Comparison of ENCODE assay signal across 17 mouse cellular contexts in genomic region chr4:16414178-16414892, GRCm38 (mm10).
"Had no signal": no experiment of that assay in that cellular context is flagged by ENCODE, and none has a peak within 500 bp of the region (broad histone marks: within the 10 kb centered on the region; RNA-seq: fewer than 3 reads in every experiment).

No protein-coding gene starts in this region.

- H3K27ac ChIP-seq: lung, embryonic 15.5 days; macrophage; midbrain, embryonic 13.5 days; midbrain, embryonic 15.5 days; neural tube, embryonic 12.5 days; stomach, embryonic 15.5 days; stomach, postnatal 0 days had no signal

- H3K4me1 ChIP-seq: lung, embryonic 15.5 days; megakaryocyte, embryonic 14.5 days; midbrain, embryonic 13.5 days; midbrain, embryonic 15.5 days; neural tube, embryonic 12.5 days; stomach, embryonic 15.5 days had no signal

- H3K9me3 ChIP-seq: lung, embryonic 15.5 days; midbrain, embryonic 13.5 days; midbrain, embryonic 15.5 days; neural tube, embryonic 12.5 days; stomach, embryonic 15.5 days had no signal

- H3K4me3 ChIP-seq: lung, embryonic 15.5 days; megakaryocyte, embryonic 14.5 days; midbrain, embryonic 13.5 days; midbrain, embryonic 15.5 days; neural tube, embryonic 12.5 days; stomach, embryonic 15.5 days had no signal

- ATAC-seq: lung, postnatal 0 days; midbrain, embryonic 13.5 days; midbrain, embryonic 15.5 days had no signal

- H3K4me2 ChIP-seq: lung, embryonic 15.5 days; midbrain, embryonic 11.5 days; midbrain, embryonic 13.5 days; midbrain, embryonic 15.5 days; neural tube, embryonic 12.5 days; stomach, embryonic 15.5 days had no signal

- DNase-seq: lung, adult 2 months; lung, postnatal 14 days; lung, postnatal 36 days; right cerebral cortex, postnatal 14 days; thymus, adult 2 months; thymus, postnatal 25 days; thymus, postnatal 4 days had no signal

- H3K36me3 ChIP-seq: lung, embryonic 15.5 days; midbrain, embryonic 13.5 days; midbrain, embryonic 15.5 days; neural tube, embryonic 12.5 days; stomach, embryonic 15.5 days had no signal

- H3K9ac ChIP-seq: lung, embryonic 15.5 days; midbrain, embryonic 13.5 days; midbrain, embryonic 15.5 days; neural tube, embryonic 12.5 days; stomach, embryonic 15.5 days had no signal

- H3K27me3 ChIP-seq: lung, embryonic 15.5 days; megakaryocyte, embryonic 14.5 days; midbrain, embryonic 13.5 days; midbrain, embryonic 15.5 days; neural tube, embryonic 12.5 days; stomach, embryonic 15.5 days had no signal
